Mouse (Mus musculus): Measurements from ENCODE around the gene Otulin.

Otulin gene

GRCm38 (mm10) chr15:27581640-27582039 is 48.9 kb downstream of the Otulin start:
- no peak for DNase-seq (ENCODE audit: low spot score in 2 of 2)

GRCm38 (mm10) chr15:27580771-27581170 is 49.7 kb downstream of the Otulin start:
- DNase-seq (ENCODE audit: low spot score in 2 of 2): no peak

GRCm38 (mm10) chr15:27579853-27580252 is 50.6 kb downstream of the Otulin start:
- DNase-seq (ENCODE audit: low spot score in 2 of 2): no peak

- DNase-seq (ENCODE audit: low spot score in 2 of 2): no peak
Measured at GRCm38 (mm10) chr15:27578918-27579317, 51.6 kb downstream of the Otulin start.

- DNase-seq (ENCODE audit: low spot score in 2 of 2): no peak
Measured at GRCm38 (mm10) chr15:27577915-27578780, 52.3 kb downstream of the Otulin start.

GRCm38 (mm10) chr15:27576886-27577285 is 53.6 kb downstream of the Otulin start:
- no peak for DNase-seq (ENCODE audit: low spot score in 2 of 2)

- no peak for DNase-seq (ENCODE audit: low spot score in 2 of 2)
Measured at GRCm38 (mm10) chr15:27575932-27576331, 54.6 kb downstream of the Otulin start.

- DNase-seq (ENCODE audit: low spot score in 2 of 2): no peak
Measured at GRCm38 (mm10) chr15:27574992-27575781, 55.3 kb downstream of the Otulin start.

GRCm38 (mm10) chr15:27571179-27571578 is 59.3 kb downstream of the Otulin start:
- DNase-seq (ENCODE audit: low spot score in 2 of 2): no peak

- DNase-seq (ENCODE audit: low spot score in 2 of 2): no peak
Measured at GRCm38 (mm10) chr15:27570385-27570784, 60.1 kb downstream of the Otulin start.

- DNase-seq (ENCODE audit: low spot score in 2 of 2): no peak
Measured at GRCm38 (mm10) chr15:27569924-27570323, 60.6 kb downstream of the Otulin start.

GRCm38 (mm10) chr15:27568371-27568770 is 62.1 kb downstream of the Otulin start:
- no peak for DNase-seq (ENCODE audit: low spot score in 2 of 2)

GRCm38 (mm10) chr15:27567356-27567755 is 63.1 kb downstream of the Otulin start:
- no peak for DNase-seq (ENCODE audit: low spot score in 2 of 2)

GRCm38 (mm10) chr15:27565626-27566185 is 64.8 kb downstream of the Otulin start:
- no peak for DNase-seq (ENCODE audit: low spot score in 2 of 2)

- DNase-seq (ENCODE audit: low spot score in 2 of 2): no peak
Measured at GRCm38 (mm10) chr15:27564106-27565100, 66.1 kb downstream of the Otulin start.

GRCm38 (mm10) chr15:27560315-27560714 is 70.2 kb downstream of the Otulin start:
- no peak for DNase-seq (ENCODE audit: low spot score in 2 of 2)

- DNase-seq (ENCODE audit: low spot score in 2 of 2): no peak
Measured at GRCm38 (mm10) chr15:27558456-27559147, 71.9 kb downstream of the Otulin start.

- no peak for DNase-seq (ENCODE audit: low spot score in 2 of 2)
Measured at GRCm38 (mm10) chr15:27553554-27553953, 76.9 kb downstream of the Otulin start.

- DNase-seq (ENCODE audit: low spot score in 2 of 2): no peak
Measured at GRCm38 (mm10) chr15:27552129-27552700, 78.3 kb downstream of the Otulin start.
